Mouse (Mus musculus) forebrain, postnatal 0 days (tissue): ENCODE data around the gene Ptpn14. TPM values are rescaled to one million over a fixed set of nuclear protein-coding genes. Genes with fewer than 3 reads are reported as not detected.

Experiments used
- ATAC-seq: fragments of 200-750 bp; cut with Nextera tagmentation; 2 replicates; pipeline ENCODE4 v1.8.0; 2017; ENCODE audit warnings: mild to moderate bottlenecking, moderate library complexity
- DNase-seq: peaks from one replicate; pipeline ENCODE4 v3.0.0-alpha.2; 2015
- H3K27ac ChIP-seq: fragments of 300-500 bp; sonication (generic); 2 replicates; pipeline ENCODE4 v1.5.1; 2014; ENCODE audit warnings: low read depth, mild to moderate bottlenecking, antibody characterized with exemption, low read length, moderate library complexity, mixed read lengths
- H3K27me3 ChIP-seq: fragments of 300-500 bp; sonication (generic); 2 replicates; pipeline ENCODE4 v1.6.1; 2014; ENCODE audit warnings: mild to moderate bottlenecking, low read length, mixed read lengths; ENCODE audit not compliant: insufficient read depth
- H3K36me3 ChIP-seq: fragments of 300-500 bp; sonication (generic); 2 replicates; pipeline ENCODE4 v1.6.1; 2014; ENCODE audit warnings: mild to moderate bottlenecking, moderate library complexity; ENCODE audit not compliant: insufficient read depth
- H3K4me1 ChIP-seq: fragments of 300-500 bp; sonication (generic); 2 replicates; pipeline ENCODE4 v1.6.1; 2014; ENCODE audit warnings: antibody characterized with exemption; ENCODE audit not compliant: insufficient read depth
- H3K4me2 ChIP-seq: fragments of 300-500 bp; sonication (generic); 2 replicates; pipeline ENCODE4 v1.6.1; 2014; ENCODE audit warnings: low read depth, mild to moderate bottlenecking, moderate library complexity
- H3K4me3 ChIP-seq: fragments of 300-500 bp; sonication (generic); 2 replicates; pipeline ENCODE4 v1.5.1; 2014; ENCODE audit warnings: low read depth, low read length, mixed read lengths
- H3K9ac ChIP-seq: fragments of 300-500 bp; sonication (generic); 2 replicates; pipeline ENCODE4 v1.6.1; 2014; ENCODE audit warnings: mild to moderate bottlenecking
- H3K9me3 ChIP-seq: fragments of 300-500 bp; sonication (generic); 2 replicates; pipeline ENCODE4 v1.6.1; 2016; ENCODE audit warnings: low read length
- CTCF ChIP-seq: sonication (generic); IDR thresholded peaks from 2 replicates; pipeline ENCODE4 v1.5.1; 2016; ENCODE audit warnings: antibody characterized with exemption, control low read depth, low read depth
- WGBS: fragments of 180-500 bp; shearing (Covaris S2); extraction: QIAGEN DNeasy Blood & Tissue Kit; methylation state at CpG from one replicate; pipeline ENCODE4 v1.1.7; 2014; 5-methylcytosine and 5-hydroxymethylcytosine counted together
- polyA plus RNA-seq: library from polyadenylated mRNA; unstranded; fragments of >200 nt; fragmentation: Nextera tagmentation; extraction: Ambion mirVana; gene quantifications from 2 replicates; pipeline ENCODE4 v1.2.1, GENCODE M21; 2015
- total RNA-seq: library from RNA; depleted of rRNA; stranded (reverse); fragments of >200 nt; gene quantifications from 2 replicates; pipeline ENCODE4 v1.2.3, GENCODE M21; 2014

The Ptpn14 gene
- total and polyA plus RNA-seq, 2 experiments from 2014 or later = 0.98 to 3.9 TPM

DNA sequence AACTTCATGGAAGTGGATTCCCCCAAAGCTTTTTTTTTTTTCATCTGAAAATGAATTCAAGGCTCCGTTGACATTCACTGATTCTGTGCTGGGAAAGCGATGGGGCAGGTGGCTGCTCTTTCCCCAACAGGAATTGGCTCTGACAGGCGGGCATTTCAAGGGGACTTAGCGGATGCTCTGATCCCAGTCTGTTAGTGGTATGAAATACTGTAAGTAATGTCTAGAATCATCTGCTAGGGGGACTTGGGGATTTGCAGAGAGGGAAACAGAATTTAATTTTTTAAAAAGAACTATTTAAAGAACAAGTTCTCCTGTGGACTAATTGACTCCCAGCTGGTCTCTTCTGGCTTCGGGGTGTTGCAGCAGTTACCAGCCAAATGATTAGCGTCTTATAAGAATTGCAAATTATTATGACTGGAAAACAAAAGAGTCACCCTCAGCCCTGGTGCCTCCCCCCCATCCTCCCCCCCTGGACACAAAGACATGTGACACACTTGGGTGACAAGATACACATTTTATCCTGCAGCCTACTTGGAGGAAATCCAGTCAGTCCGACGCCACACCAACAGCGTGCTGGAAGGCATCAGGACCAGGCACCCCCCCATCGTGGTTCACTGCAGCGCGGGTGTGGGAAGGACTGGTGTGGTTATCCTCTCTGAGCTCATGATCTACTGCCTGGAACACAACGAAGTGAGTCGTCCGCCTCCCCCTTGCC is 136.9 kb downstream of the Ptpn14 start:
- peak; percentile 43 for DNase-seq
- peak; percentile 55; the same call in 1 of the 2 replicates for ATAC-seq
- WGBS = 34% methylated on average over 15 of the region's 15 CpGs
- no peak overlapping the region for H3K9ac ChIP-seq
- no peaks in the 10 kb centered on the region for H3K27me3 ChIP-seq
- no peaks in the 10 kb centered on the region for H3K9me3 ChIP-seq
- H3K27ac ChIP-seq = no peak overlapping the region
- H3K36me3 ChIP-seq = no peaks in the 10 kb centered on the region
- H3K4me2 ChIP-seq = no peak overlapping the region
- no peak for TF ChIP-seq CTCF
- H3K4me3 ChIP-seq = no peak overlapping the region
- H3K4me1 ChIP-seq = peaks cover 4% of the 10 kb centered on the region; the same call in 1 of the 2 replicates

- no peak overlapping the region for H3K9ac ChIP-seq
- no peak for TF ChIP-seq CTCF
- no peak overlapping the region for H3K27ac ChIP-seq
- no peak overlapping the region for H3K4me2 ChIP-seq
- H3K9me3 ChIP-seq = no peaks in the 10 kb centered on the region
- 82% methylated on average over 6 of the region's 6 CpGs for WGBS
- no peak for DNase-seq
- H3K4me3 ChIP-seq = no peak overlapping the region
- H3K27me3 ChIP-seq = no peaks in the 10 kb centered on the region
- H3K4me1 ChIP-seq = peaks cover 4% of the 10 kb centered on the region; the same call in 1 of the 2 replicates
- H3K36me3 ChIP-seq = no peaks in the 10 kb centered on the region
- no peak for ATAC-seq
These were observed 138.6 kb downstream of the Ptpn14 start for GRCm38 (mm10) chr1:189866621-189867020.

DNA sequence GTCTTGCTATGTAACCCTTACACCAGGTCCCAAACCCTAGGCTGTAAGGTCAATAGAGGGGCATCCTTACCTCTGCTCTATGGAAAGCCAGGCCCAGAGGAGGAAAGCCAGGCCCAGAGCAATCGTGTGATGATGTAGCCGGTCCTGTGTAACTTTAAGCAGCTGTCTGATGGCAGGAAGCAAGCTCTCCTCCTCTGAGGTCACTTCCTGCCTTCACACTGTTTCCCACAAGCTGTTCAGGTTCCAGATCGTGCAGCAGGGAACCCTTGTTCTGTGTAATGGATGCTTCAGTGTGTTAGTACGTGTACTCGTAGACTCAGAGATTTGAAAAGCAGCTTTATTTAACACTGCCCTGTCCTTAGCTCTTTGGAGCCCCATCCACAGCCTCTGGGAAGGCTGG is 139.0 kb downstream of the Ptpn14 start:
- Histone ChIP-seq H3K9ac (no peak overlapping the region), H3K27me3 (no peaks in the 10 kb centered on the region), H3K9me3 (no peaks in the 10 kb centered on the region), H3K4me3 (no peak overlapping the region), H3K4me2 (no peak overlapping the region), H3K36me3 (no peaks in the 10 kb centered on the region), H3K27ac (no peak overlapping the region), H3K4me1 (peaks cover 4% of the 10 kb centered on the region; the same call in 1 of the 2 replicates)
- WGBS = 56% methylated on average over 5 of the region's 5 CpGs
- no peak for TF ChIP-seq CTCF
- ATAC-seq = peak; percentile 36
- no peak for DNase-seq

GRCm38 (mm10) chr1:189867497-189867896 is 139.4 kb downstream of the Ptpn14 start:
- no peaks in the 10 kb centered on the region for H3K9me3 ChIP-seq
- no peaks in the 10 kb centered on the region for H3K36me3 ChIP-seq
- H3K4me1 ChIP-seq = peaks cover 4% of the 10 kb centered on the region; the same call in 1 of the 2 replicates
- TF ChIP-seq CTCF = no peak
- H3K9ac ChIP-seq = no peak overlapping the region
- no peak overlapping the region for H3K4me2 ChIP-seq
- no peaks in the 10 kb centered on the region for H3K27me3 ChIP-seq
- no peak overlapping the region for H3K27ac ChIP-seq
- DNase-seq = no peak
- ATAC-seq = no peak
- H3K4me3 ChIP-seq = no peak overlapping the region
- 64% methylated on average over 9 of the region's 9 CpGs for whole genome bisulfite sequencing

DNA sequence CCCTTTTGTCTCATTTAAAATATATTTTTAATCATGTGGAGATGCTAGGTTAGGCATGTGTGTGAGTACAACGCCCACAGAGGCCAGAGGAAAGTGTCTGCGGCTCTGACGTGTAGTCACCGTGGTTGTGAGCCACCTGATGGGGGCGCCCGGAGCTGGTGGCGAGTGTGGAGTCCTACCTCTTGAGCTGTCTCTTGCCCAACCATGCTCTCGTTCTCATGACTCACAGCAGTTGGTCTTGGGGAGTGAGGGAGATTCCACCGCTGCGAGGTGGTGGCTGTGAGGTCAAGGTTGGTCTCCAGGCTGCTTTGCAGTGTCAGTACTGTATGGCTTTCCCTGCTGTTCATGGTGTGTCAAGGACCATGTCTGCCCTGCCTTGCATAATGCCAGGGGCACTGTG is 140.0 kb downstream of the Ptpn14 start:
- no peaks in the 10 kb centered on the region for H3K9me3 ChIP-seq
- H3K27ac ChIP-seq = no peak overlapping the region
- no peaks in the 10 kb centered on the region for H3K27me3 ChIP-seq
- no peak overlapping the region for H3K4me2 ChIP-seq
- H3K4me3 ChIP-seq = no peak overlapping the region
- no peak for DNase-seq
- no peak for ATAC-seq
- no peak overlapping the region for H3K9ac ChIP-seq
- peaks cover 4% of the 10 kb centered on the region; the same call in 1 of the 2 replicates for H3K4me1 ChIP-seq
- TF ChIP-seq CTCF = no peak
- 87% methylated on average over 10 of the region's 10 CpGs for WGBS
- H3K36me3 ChIP-seq = no peaks in the 10 kb centered on the region

GRCm38 (mm10) chr1:189869651-189870270 is 141.7 kb downstream of the Ptpn14 start:
- ATAC-seq = no peak
- Histone ChIP-seq H3K27me3 (no peaks in the 10 kb centered on the region), H3K36me3 (no peaks in the 10 kb centered on the region), H3K9me3 (no peaks in the 10 kb centered on the region), H3K27ac (no peak overlapping the region), H3K4me3 (no peak overlapping the region), H3K4me1 (peaks cover 4% of the 10 kb centered on the region; the same call in 1 of the 2 replicates), H3K9ac (no peak overlapping the region), H3K4me2 (no peak overlapping the region)
- DNase-seq = no peak
- peak; percentile 6; the same call in 1 of the 2 replicates for TF ChIP-seq CTCF
- WGBS = 91% methylated on average over 18 of the region's 18 CpGs

DNA sequence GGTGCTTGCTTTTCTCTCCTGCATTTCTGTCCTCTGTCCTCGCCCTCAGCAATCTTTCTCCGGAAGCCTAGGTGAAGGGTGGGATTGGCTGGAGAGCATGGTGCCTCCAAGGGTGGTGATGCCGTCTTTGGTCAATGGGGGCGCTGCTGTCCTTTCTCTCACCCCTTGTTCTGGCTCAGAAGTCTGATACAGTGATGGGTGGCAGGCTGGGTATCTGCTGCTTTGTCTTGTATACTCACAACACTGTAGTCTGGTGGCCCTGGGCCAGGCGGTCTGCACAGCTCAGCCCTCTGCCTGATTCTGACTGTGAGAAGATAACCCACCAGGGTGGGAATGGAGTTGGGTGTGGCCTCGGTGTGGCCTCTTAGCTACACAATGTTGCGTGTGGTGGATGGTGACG is 142.5 kb downstream of the Ptpn14 start:
- Histone ChIP-seq H3K4me3 (no peak overlapping the region), H3K27ac (no peak overlapping the region), H3K36me3 (no peaks in the 10 kb centered on the region), H3K4me1 (no peaks in the 10 kb centered on the region; the same call in 1 of the 2 replicates), H3K4me2 (no peak overlapping the region), H3K9me3 (no peaks in the 10 kb centered on the region), H3K9ac (no peak overlapping the region), H3K27me3 (no peaks in the 10 kb centered on the region)
- ATAC-seq = no peak
- DNase-seq = no peak
- TF ChIP-seq CTCF = peak; percentile 24; the same call in 1 of the 2 replicates
- WGBS = 87% methylated on average over 8 of the region's 8 CpGs
